Mouse (Mus musculus): Measurements from ENCODE around the gene Rnf149. TPM values are rescaled to one million over a fixed set of nuclear protein-coding genes. Genes with fewer than 3 reads are reported as not detected.
A peak's percentile ranks its signal among the peaks of the same experiment; 100 is the strongest.

Gene Rnf149
- polyA plus RNA-seq, 1 experiment from 2014 or later = 34.1 TPM

- ATAC-seq (ENCODE audit: insufficient number of reproducible peaks, low FRiP score, low TSS enrichment, low read depth) = no peak
- H3K4me1 ChIP-seq = peaks cover 12% of the 10 kb centered on the region
- no peak overlapping the region for H3K27ac ChIP-seq
- H3K4me3 ChIP-seq = no peak overlapping the region
- no peaks in the 10 kb centered on the region for H3K27me3 ChIP-seq
- H3K36me3 ChIP-seq = peaks cover 62% of the 10 kb centered on the region
- no peak overlapping the region for H3K4me2 ChIP-seq
- no peak overlapping the region for H3K9ac ChIP-seq
- 0 out of 2 replicates have a peak, but pooled peaks cover 4% of the 10 kb centered on the region for H3K9me3 ChIP-seq
Observed at GRCm38 (mm10) chr1:39540592-39540991, 36.6 kb downstream of the Rnf149 start.

DNA sequence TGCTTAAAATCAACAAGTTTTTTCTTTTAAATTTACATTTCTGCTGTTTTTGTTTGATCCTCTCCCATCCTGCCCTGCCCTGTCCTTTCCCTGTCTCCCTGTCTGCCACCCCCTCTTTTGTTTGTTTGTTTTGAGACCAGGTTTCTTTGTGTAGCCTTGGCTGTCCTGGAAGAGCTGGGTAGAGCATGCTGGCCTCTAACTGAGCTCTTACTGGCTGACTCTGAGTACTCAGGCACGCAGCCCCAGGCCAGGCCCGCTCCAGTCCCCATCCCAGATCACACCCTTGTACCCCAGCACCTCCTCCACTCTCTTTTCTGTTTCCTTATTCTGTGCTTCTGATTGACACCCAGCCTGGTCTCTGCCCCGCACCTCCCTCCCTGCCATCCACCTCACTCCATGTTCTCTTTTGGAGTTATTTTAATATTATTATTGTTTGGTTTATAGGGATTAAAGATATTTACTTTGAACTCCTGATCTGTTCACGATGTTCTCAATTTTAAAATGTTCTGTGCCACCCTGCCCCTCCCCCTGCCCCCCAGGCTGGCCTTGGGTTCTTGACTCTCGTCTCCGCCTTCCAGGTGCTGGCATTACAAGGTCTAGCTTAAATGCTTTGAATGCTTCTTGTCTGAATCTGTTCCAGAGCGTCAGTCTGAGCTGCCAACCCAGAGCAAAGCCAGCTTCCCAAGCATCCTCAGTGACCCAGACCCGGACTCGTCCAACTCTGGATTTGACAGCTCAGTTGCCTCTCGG lies 39.4 kb downstream of the Rnf149 start:
- no peak for ATAC-seq (ENCODE audit: insufficient number of reproducible peaks, low FRiP score, low TSS enrichment, low read depth)
- Histone ChIP-seq H3K9ac (no peak overlapping the region), H3K27me3 (no peaks in the 10 kb centered on the region), H3K27ac (no peak overlapping the region), H3K9me3 (0 out of 2 replicates have a peak, but pooled peaks cover 4% of the 10 kb centered on the region), H3K4me1 (peaks cover 17% of the 10 kb centered on the region), H3K36me3 (peaks cover 44% of the 10 kb centered on the region), H3K4me2 (no peak overlapping the region), H3K4me3 (no peak overlapping the region)
- WGBS = 81% methylated on average over 10 of the region's 10 CpGs

DNA sequence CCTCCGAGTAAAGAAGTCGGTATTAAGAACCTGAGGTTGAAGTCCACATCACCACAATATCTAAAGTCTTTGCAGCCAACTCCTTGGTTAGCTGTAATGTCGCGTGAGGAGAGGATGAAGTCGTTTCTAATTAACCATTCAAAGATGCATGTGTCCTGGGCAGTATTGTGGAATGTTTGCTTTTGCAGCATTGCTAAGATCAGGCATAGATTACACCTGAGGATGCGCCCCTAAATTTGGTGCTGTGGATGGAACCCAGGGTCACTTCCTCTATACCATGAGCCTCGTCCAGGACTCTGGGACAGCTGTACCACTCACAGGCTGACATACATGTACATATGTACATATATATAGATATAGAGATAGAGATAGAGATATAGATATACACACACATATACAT lies 40.5 kb downstream of the Rnf149 start:
- WGBS = 36% methylated on average over 7 of the region's 7 CpGs
- no peak for ATAC-seq (ENCODE audit: insufficient number of reproducible peaks, low FRiP score, low TSS enrichment, low read depth)
- 0 out of 2 replicates have a peak, but pooled peaks cover 4% of the 10 kb centered on the region for H3K9me3 ChIP-seq
- peaks cover 17% of the 10 kb centered on the region for H3K4me1 ChIP-seq
- peaks cover 36% of the 10 kb centered on the region for H3K36me3 ChIP-seq
- peak overlapping the region; percentile 84 for H3K4me2 ChIP-seq
- H3K4me3 ChIP-seq = peak overlapping the region; percentile 71
- no peak overlapping the region for H3K27ac ChIP-seq
- H3K27me3 ChIP-seq = no peaks in the 10 kb centered on the region
- H3K9ac ChIP-seq = peak overlapping the region; percentile 85

DNA sequence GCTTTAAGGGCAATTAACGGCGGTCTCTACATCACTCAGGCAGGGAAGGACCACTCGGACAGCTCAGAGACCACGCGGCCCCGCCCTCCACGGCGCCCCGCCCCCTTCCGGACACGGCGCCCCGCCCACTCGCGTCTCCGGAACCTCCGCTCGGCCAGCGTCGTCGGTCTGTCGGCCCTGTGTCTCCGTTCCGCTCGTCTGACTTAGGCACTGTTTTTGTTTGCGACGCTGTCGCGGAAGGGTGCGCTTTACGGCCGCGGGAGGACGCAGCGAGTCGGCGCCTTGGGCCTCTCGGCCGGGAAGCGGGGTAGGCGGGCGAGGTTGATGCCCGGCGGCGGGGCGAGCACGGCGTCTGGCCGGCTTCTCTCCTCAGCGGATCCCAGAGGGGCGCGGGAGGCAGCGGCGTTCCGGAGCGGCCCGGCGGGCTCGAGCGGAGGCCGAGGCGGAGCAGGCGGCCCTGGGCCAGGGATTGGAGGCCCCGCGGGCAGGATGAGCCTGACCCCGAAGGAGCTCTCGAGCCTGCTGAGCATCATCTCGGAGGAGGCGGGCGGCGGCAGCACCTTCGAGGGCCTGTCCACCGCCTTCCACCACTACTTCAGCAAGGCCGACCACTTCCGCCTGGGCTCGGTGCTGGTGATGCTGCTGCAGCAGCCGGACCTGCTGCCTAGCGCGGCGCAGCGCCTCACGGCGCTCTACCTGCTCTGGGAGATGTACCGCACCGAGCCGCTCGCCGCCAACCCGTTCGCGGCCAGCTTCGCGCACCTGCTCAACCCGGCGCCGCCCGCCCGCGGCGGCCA lies 41.5 kb downstream of the Rnf149 start:
- Histone ChIP-seq H3K4me3 (peak overlapping the region; percentile 71), H3K27me3 (no peaks in the 10 kb centered on the region), H3K27ac (peak overlapping the region; percentile 92), H3K4me2 (peak overlapping the region; percentile 84), H3K9me3 (0 out of 2 replicates have a peak, but pooled peaks cover 4% of the 10 kb centered on the region), H3K36me3 (peaks cover 29% of the 10 kb centered on the region), H3K9ac (peak overlapping the region; percentile 85), H3K4me1 (peaks cover 17% of the 10 kb centered on the region)
- under 1% methylated on average over 91 of the region's 100 CpGs for WGBS
- ATAC-seq (ENCODE audit: insufficient number of reproducible peaks, low FRiP score, low TSS enrichment, low read depth) = peak; percentile 85

DNA sequence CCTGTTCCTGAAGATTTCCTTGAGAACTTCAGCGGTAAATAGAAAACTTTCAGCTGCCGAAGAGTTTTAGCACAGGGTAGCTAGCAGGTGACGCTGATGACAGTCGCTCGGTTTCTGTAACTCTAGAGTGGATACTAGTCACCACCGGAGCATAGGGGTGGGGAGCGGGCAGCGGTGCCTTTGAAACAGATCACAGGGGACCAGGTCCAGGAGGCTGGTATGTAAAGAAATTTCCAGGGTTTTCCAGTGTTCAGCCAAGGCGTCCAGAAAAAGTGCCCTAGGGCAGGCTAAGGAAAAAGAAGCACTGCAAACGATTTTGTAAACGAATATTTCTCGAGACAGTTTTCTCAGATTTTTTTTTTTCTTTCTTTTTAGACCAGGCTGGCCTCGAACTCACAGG lies 42.4 kb downstream of the Rnf149 start, which contains the start of gene Cnot11:
Cnot11 (plus strand) TSS at position 162 of the 400 bp plus-strand sequence.
- H3K4me3 ChIP-seq = peak within 1 kb of the TSS; percentile 71
- H3K27ac ChIP-seq = peak within 1 kb of the TSS; percentile 92
- H3K27me3 ChIP-seq = no peaks in the 10 kb centered on the region
- WGBS = 24% methylated on average over 13 of the region's 13 CpGs
- H3K9me3 ChIP-seq = 0 out of 2 replicates have a peak, but pooled peaks cover under 1% of the 10 kb centered on the region
- H3K9ac ChIP-seq = peak within 1 kb of the TSS; percentile 85
- H3K4me1 ChIP-seq = peaks cover 17% of the 10 kb centered on the region
- H3K4me2 ChIP-seq = peak within 1 kb of the TSS; percentile 84
- no peak for ATAC-seq (ENCODE audit: insufficient number of reproducible peaks, low FRiP score, low TSS enrichment, low read depth)
- peaks cover 20% of the 10 kb centered on the region for H3K36me3 ChIP-seq

GRCm38 (mm10) chr1:39533917-39534316 lies 43.3 kb downstream of the Rnf149 start:
- Histone ChIP-seq H3K9me3 (no peaks in the 10 kb centered on the region), H3K4me3 (no peak overlapping the region), H3K4me1 (peaks cover 17% of the 10 kb centered on the region), H3K36me3 (peaks cover 11% of the 10 kb centered on the region), H3K9ac (no peak overlapping the region), H3K27me3 (no peaks in the 10 kb centered on the region), H3K27ac (no peak overlapping the region), H3K4me2 (no peak overlapping the region)
- 30% methylated on average over 3 of the region's 3 CpGs for WGBS
- no peak for ATAC-seq (ENCODE audit: insufficient number of reproducible peaks, low FRiP score, low TSS enrichment, low read depth)

GRCm38 (mm10) chr1:39531036-39531435 lies 46.2 kb downstream of the Rnf149 start:
- no peak for ATAC-seq (ENCODE audit: insufficient number of reproducible peaks, low FRiP score, low TSS enrichment, low read depth)
- Histone ChIP-seq H3K9me3 (no peaks in the 10 kb centered on the region), H3K9ac (no peak overlapping the region), H3K27ac (no peak overlapping the region), H3K36me3 (no peaks in the 10 kb centered on the region), H3K4me3 (no peak overlapping the region), H3K4me1 (peaks cover 5% of the 10 kb centered on the region), H3K4me2 (no peak overlapping the region), H3K27me3 (no peaks in the 10 kb centered on the region)
- 74% methylated on average over 4 of the region's 4 CpGs for WGBS

DNA sequence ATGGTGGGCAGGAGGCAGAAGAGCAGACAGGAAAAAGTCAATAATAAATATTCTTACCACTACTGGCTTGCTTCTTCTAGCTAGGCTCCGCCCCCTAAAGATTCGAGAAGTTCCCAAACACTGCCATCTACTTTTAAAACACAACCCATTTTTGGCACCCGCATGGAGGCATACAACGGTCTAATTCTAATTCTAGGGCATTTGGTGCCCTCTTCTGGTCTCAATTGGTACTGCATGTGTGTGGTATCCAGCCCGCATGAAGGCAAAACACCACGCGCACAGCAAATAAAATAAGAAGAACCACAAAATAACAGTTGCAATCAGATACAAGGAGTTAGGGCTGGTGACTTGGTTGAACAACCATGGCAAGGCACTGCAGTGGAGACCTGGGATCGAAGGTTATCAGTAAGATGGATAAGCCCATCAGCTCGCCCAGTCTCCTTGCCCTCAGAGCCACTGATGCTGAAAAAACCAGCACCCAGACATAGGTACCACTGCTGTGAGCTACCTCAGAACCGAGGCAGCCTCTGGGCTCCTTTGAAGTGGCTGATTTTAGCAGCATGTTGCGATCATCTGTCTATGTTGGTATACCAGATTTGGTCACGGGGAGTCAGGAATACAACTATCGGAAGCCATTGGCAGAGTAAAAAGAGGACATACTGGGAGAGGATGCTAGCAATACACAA lies 46.8 kb downstream of the Rnf149 start:
- ATAC-seq (ENCODE audit: insufficient number of reproducible peaks, low FRiP score, low TSS enrichment, low read depth) = no peak
- no peaks in the 10 kb centered on the region for H3K36me3 ChIP-seq
- no peaks in the 10 kb centered on the region for H3K27me3 ChIP-seq
- H3K4me2 ChIP-seq = no peak overlapping the region
- no peak overlapping the region for H3K27ac ChIP-seq
- WGBS = 36% methylated on average over 13 of the region's 13 CpGs
- H3K9me3 ChIP-seq = no peaks in the 10 kb centered on the region
- peaks cover 5% of the 10 kb centered on the region for H3K4me1 ChIP-seq
- no peak overlapping the region for H3K9ac ChIP-seq
- H3K4me3 ChIP-seq = no peak overlapping the region

DNA sequence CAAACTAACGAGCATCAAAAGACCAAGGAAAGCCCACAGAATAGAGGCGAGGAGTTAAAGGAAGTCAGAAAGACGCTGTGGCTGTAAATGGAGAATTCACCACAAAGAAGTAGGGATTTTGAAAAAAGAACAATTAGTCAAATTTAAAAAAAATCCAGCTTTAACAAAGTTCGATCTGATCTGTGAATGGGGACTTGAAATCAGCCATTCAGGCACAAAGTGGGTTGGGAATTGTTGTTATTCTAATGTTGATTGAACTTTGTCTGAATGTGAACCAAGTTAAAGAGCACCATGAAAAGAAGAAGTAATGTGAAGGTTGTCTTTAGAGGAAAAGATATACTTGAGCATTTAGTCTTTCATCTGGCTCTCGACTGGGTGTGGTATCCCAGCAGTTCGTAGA lies 48.9 kb downstream of the Rnf149 start:
- 63% methylated on average over 6 of the region's 6 CpGs for WGBS
- Histone ChIP-seq H3K36me3 (no peaks in the 10 kb centered on the region), H3K27ac (no peak overlapping the region), H3K9me3 (no peaks in the 10 kb centered on the region), H3K4me3 (no peak overlapping the region), H3K9ac (no peak overlapping the region), H3K4me2 (no peak overlapping the region), H3K27me3 (no peaks in the 10 kb centered on the region), H3K4me1 (no peaks in the 10 kb centered on the region)
- no peak for ATAC-seq (ENCODE audit: insufficient number of reproducible peaks, low FRiP score, low TSS enrichment, low read depth)

DNA sequence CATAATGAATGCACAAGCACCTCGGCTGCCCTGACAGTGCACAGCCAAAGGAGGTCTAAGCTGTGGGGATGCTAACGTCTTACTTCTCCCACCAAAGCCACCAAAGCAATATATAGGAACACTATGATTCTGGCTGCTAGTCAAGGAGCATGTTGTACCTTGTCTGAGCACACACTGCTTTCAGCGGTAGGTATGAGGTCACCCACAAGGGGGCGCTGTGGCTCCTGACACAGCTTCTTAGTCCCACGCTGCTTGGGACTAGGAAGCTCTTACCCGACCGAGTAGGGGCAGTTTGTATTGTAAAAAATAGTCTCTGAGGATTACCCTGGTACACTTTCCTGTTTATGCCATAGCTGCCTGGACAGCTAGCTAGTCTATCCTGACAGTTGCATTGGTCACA lies 49.8 kb downstream of the Rnf149 start:
- no peaks in the 10 kb centered on the region for H3K27me3 ChIP-seq
- no peaks in the 10 kb centered on the region for H3K4me1 ChIP-seq
- H3K4me3 ChIP-seq = no peak overlapping the region
- no peak for ATAC-seq (ENCODE audit: insufficient number of reproducible peaks, low FRiP score, low TSS enrichment, low read depth)
- no peak overlapping the region for H3K27ac ChIP-seq
- H3K36me3 ChIP-seq = no peaks in the 10 kb centered on the region
- 11% methylated on average over 7 of the region's 7 CpGs for WGBS
- no peak overlapping the region for H3K4me2 ChIP-seq
- H3K9ac ChIP-seq = no peak overlapping the region
- H3K9me3 ChIP-seq = no peaks in the 10 kb centered on the region

GRCm38 (mm10) chr1:39526371-39527167 lies 50.6 kb downstream of the Rnf149 start:
- H3K4me3 ChIP-seq = no peak overlapping the region
- no peak overlapping the region for H3K4me2 ChIP-seq
- H3K4me1 ChIP-seq = no peaks in the 10 kb centered on the region
- no peaks in the 10 kb centered on the region for H3K36me3 ChIP-seq
- ATAC-seq (ENCODE audit: insufficient number of reproducible peaks, low FRiP score, low TSS enrichment, low read depth) = no peak
- H3K9me3 ChIP-seq = no peaks in the 10 kb centered on the region
- H3K27me3 ChIP-seq = no peaks in the 10 kb centered on the region
- no peak overlapping the region for H3K9ac ChIP-seq
- no peak overlapping the region for H3K27ac ChIP-seq
- 75% methylated on average over 9 of the region's 9 CpGs for WGBS
